Mouse (Mus musculus): ENCODE measurements at regions not wholly inside any gene's neighbourhood (a gene's known extent, or its start where the extent isn't known, plus 50 kb on each side); places are given as distances from the start of the nearest gene placed in this dataset.

DNA sequence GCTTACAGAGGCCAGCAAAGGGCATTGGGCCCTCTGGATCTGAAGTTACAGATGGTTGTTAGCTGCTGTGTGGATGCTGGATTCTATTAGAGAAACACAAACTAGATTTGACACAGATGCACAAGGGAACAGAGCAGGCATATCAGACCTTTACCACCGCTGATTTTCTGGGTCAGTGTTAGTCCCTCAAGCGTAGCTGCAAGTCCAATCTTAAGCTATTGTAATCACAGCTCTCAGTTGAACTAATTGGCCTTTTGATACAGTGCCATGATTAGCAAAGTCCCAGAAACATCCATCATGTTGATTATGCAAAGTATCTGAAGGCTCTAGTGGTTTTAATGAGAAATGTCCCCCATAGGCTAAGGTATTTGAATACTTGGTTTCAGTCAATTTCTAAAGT, 54.2 kb upstream of the Plppr5 start:
- Histone ChIP-seq H3K27ac (replicated peaks) (no peak overlapping the region), H3K27me3 (replicated peaks) (no peaks in the 10 kb centered on the region), H3K9me3 (replicated peaks) (no peaks in the 10 kb centered on the region), H3K36me3 (no peaks in the 10 kb centered on the region), H3K4me1 (no peaks in the 10 kb centered on the region), H3K9ac (replicated peaks) (no peak overlapping the region), H3K4me3 (replicated peaks) (no peak overlapping the region), H3K4me2 (no peak overlapping the region)
- 54% methylated on average over 2 of the region's 2 CpGs for WGBS
- no peak for ATAC-seq (ENCODE audit: low FRiP score)

DNA sequence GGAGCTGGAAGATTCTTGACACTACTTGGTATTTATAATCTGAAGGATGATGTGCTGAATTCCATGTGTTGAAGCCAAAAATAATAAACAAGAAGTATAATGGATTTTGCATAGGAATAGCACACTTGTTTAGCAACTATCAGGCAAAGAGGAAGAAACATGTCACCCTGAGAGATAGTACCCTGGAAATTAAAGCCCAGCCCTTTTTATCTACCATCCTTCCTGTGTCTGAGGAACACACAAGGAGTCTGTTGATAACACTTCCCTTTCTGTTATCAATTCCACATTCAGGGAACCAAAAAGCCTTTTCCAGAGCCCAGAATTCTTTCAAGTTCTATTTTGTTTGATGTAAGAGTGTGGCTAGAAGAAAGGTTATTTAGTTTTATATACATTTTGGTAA, 66.5 kb upstream of the Plppr5 start:
- Histone ChIP-seq H3K9me3 (replicated peaks) (no peaks in the 10 kb centered on the region), H3K9ac (replicated peaks) (no peak overlapping the region), H3K27me3 (replicated peaks) (no peaks in the 10 kb centered on the region), H3K4me1 (no peaks in the 10 kb centered on the region), H3K4me2 (no peak overlapping the region), H3K4me3 (replicated peaks) (no peak overlapping the region), H3K36me3 (no peaks in the 10 kb centered on the region), H3K27ac (replicated peaks) (no peak overlapping the region)
- no peak for ATAC-seq (ENCODE audit: low FRiP score)

DNA sequence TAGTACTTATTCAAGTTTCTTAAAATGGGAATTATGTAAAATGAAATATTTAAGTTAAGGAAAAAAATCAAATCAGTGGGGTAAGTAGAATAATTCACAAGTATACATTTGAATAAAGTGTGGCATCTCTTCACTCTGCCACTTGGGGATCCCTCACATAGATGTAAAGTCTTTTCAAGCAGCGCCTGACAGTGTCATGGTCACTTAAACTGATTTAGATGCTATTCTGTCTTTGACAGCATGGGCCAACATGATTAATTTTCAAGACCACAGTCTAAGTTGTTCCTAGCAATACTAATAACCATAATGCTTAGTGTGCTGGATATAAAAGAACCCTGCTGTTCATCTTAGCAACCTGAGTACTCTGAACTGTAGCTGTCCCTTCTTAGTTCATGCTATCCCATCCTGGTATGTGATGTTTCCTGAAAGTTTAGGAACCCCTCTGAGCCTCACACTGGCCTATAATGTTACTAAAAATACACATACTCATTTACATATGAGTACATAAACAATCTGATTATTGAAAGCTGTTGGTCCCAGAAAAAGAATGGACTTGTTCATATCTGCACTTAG, 68.4 kb upstream of the Plppr5 start:
- H3K9ac ChIP-seq (replicated peaks), result no peak overlapping the region
- H3K27ac ChIP-seq (replicated peaks), result no peak overlapping the region
- no peak overlapping the region for H3K4me2 ChIP-seq
- no peak overlapping the region for H3K4me3 ChIP-seq (replicated peaks)
- whole genome bisulfite sequencing, result 28% methylated on average over 1 of the region's 1 CpGs
- H3K4me1 ChIP-seq, result no peaks in the 10 kb centered on the region
- no peaks in the 10 kb centered on the region for H3K9me3 ChIP-seq (replicated peaks)
- no peak for ATAC-seq (ENCODE audit: low FRiP score)
- H3K36me3 ChIP-seq, result no peaks in the 10 kb centered on the region
- H3K27me3 ChIP-seq (replicated peaks), result no peaks in the 10 kb centered on the region

DNA sequence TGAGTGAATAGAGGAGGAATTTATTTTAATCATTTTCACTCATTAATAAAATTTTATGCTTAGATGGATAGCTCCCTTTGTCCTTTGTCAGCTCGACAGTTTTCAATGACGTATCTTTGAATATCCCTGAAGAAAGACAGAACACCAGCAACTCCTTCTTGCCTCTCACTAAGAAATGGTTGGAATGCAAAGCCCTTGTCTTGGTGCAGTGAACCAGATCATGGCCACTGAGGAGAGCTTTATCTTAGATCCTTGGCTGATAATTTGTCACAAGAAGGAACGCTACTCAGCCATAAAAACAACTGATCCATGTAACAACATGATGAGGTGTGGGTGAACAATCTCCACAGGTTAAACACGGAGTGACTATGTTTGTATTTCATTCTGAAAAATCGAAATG, 73.5 kb upstream of the Plppr5 start:
- no peaks in the 10 kb centered on the region for H3K9me3 ChIP-seq (replicated peaks)
- H3K27me3 ChIP-seq (replicated peaks), result no peaks in the 10 kb centered on the region
- no peak overlapping the region for H3K4me2 ChIP-seq
- ATAC-seq (ENCODE audit: low FRiP score), result no peak
- H3K27ac ChIP-seq (replicated peaks), result no peak overlapping the region
- H3K4me3 ChIP-seq (replicated peaks), result no peak overlapping the region
- no peak overlapping the region for H3K9ac ChIP-seq (replicated peaks)
- H3K4me1 ChIP-seq, result no peaks in the 10 kb centered on the region
- WGBS, result 18% methylated on average over 5 of the region's 5 CpGs
- no peaks in the 10 kb centered on the region for H3K36me3 ChIP-seq

DNA sequence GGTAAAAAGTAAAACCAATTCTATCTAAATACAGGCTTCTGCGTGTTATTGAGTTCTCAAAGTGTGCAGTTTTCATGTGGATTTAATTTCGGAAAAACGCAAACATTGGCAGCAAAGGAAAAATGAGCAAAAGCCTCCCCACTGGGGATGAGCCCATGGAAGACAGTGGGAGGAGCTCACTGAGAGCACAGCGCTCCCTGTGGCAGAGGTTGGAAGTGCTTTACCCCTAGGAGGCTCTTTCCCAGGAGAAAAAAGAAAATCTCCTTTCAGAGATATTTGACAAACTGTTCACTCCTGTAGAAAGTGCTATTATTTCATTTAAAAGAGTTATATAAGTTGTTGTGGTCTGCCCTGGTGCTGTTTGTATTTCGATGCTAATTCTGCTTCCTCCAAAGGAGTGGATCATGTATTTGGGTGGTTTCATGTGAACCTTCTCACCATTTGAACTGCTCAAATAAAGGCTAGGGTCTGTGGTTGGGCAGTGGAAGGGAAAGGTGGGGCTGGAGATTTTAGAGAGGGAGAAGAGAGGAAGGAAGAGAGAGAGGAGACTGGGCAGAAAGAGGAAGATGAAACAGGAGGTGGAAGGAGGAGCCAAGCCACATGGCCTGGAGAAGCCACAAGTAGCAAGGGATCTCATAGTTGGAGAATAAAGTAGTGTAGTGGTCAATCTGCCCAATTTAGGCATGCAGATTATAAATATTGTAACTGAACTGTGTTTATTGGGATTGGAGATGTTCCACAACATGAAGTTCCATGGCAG, 76.3 kb upstream of the Plppr5 start:
- WGBS, result 83% methylated on average over 5 of the region's 5 CpGs
- H3K9ac ChIP-seq (replicated peaks), result no peak overlapping the region

DNA sequence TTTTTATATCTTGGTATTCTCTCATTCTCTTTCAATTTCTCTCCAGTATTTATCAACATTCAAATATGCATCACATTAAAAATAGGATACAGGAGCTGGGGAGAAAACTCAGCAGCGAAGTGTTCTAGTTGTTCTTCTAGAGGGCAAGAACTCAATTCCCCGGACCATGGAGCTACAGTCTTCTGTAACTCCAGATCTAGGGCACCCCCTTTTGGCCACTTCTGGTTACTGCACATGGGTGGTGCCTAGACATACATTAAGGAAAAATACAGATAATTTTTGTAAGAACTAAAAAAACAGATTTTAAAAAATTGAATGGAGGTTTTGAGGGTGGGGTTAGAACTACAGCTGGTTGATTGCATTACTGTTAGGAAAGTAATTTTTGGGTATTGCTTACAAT, 80.5 kb upstream of the Plppr5 start:
- H3K27ac ChIP-seq (replicated peaks), result no peak overlapping the region
- no peaks in the 10 kb centered on the region for H3K27me3 ChIP-seq (replicated peaks)
- H3K4me3 ChIP-seq (replicated peaks), result no peak overlapping the region
- H3K9ac ChIP-seq (replicated peaks), result no peak overlapping the region
- WGBS, result 57% methylated on average over 2 of the region's 2 CpGs
- H3K4me2 ChIP-seq, result no peak overlapping the region
- H3K9me3 ChIP-seq (replicated peaks), result 0 out of 2 replicates have a peak, but pooled peaks cover 4% of the 10 kb centered on the region
- ATAC-seq (ENCODE audit: low FRiP score), result no peak
- H3K4me1 ChIP-seq, result no peaks in the 10 kb centered on the region
- no peaks in the 10 kb centered on the region for H3K36me3 ChIP-seq

More for the DNA sequence above, 76.3 kb upstream of the Plppr5 start:
- no peak overlapping the region for H3K4me3 ChIP-seq (replicated peaks)
- no peaks in the 10 kb centered on the region for H3K4me1 ChIP-seq
- H3K27ac ChIP-seq (replicated peaks), result no peak overlapping the region
- H3K9me3 ChIP-seq (replicated peaks), result no peaks in the 10 kb centered on the region
- no peaks in the 10 kb centered on the region for H3K36me3 ChIP-seq
- no peak overlapping the region for H3K4me2 ChIP-seq
- no peak for ATAC-seq (ENCODE audit: low FRiP score)
- no peaks in the 10 kb centered on the region for H3K27me3 ChIP-seq (replicated peaks)

DNA sequence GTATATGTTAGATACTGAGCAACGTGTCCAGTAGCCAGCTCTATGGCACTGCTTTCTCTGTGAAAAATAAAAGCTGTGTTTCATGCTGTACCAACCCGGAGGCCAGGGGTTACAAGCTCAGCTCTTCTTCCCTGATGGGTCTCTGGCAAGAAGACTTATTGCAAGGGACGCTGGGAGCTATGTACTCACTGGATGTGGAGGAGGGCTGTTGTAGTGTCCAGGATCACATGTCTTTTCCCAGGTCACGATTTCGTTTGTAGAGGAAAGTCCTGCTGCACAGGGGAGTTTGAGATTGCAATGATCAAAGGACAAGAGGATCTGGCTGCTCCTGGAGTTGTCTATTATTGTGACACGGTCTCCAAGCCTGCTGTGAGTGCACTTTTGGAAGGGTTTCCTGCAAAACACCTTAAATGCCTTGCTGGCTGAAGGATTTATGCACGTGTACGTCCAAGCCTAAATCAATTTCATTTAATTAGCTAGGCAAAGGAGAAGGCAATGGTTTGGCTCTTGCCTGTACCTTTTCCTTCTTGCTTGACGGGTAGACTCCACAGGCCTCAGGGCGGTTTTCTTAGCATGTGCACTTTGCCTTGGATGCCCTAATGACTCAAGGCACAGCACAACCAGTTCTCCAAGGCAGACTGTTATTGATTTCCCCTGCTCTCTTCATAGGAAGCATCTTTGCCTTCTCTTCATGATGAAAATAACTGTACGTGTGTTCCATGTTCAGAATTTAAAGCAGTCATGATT, 87.2 kb upstream of the Plppr5 start:
- Histone ChIP-seq H3K27ac (replicated peaks) (no peak overlapping the region), H3K9me3 (replicated peaks) (0 out of 2 replicates have a peak, but pooled peaks cover 4% of the 10 kb centered on the region), H3K27me3 (replicated peaks) (no peaks in the 10 kb centered on the region), H3K9ac (replicated peaks) (no peak overlapping the region), H3K36me3 (no peaks in the 10 kb centered on the region), H3K4me3 (replicated peaks) (no peak overlapping the region), H3K4me1 (no peaks in the 10 kb centered on the region), H3K4me2 (no peak overlapping the region)
- WGBS, result 74% methylated on average over 11 of the region's 11 CpGs
- ATAC-seq (ENCODE audit: low FRiP score), result no peak

DNA sequence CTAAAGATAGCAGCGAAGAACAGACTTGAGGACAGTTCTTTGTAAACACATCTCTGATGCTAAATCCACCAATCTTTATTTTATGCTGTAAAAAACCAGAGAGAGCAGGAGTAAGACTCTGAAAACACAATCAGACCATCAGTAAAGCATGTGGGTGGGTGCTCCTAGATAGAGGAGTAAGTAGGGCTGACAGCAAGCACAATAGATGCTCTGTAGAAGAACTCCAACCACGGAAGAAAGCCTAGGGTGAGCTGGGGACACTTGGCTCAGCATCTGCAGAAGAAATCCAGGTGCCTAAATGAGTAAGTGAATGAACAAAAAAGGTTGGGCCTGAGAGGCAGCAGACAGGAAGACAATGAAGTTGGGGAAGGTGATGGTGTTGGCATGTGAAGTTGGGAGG, 88.3 kb upstream of the Plppr5 start:
- Histone ChIP-seq H3K9ac (replicated peaks) (no peak overlapping the region), H3K27ac (replicated peaks) (no peak overlapping the region), H3K36me3 (no peaks in the 10 kb centered on the region), H3K27me3 (replicated peaks) (no peaks in the 10 kb centered on the region), H3K9me3 (replicated peaks) (0 out of 2 replicates have a peak, but pooled peaks cover 4% of the 10 kb centered on the region), H3K4me2 (no peak overlapping the region), H3K4me1 (no peaks in the 10 kb centered on the region), H3K4me3 (replicated peaks) (no peak overlapping the region)
- ATAC-seq (ENCODE audit: low FRiP score), result no peak
- WGBS, result 82% methylated on average over 2 of the region's 2 CpGs

DNA sequence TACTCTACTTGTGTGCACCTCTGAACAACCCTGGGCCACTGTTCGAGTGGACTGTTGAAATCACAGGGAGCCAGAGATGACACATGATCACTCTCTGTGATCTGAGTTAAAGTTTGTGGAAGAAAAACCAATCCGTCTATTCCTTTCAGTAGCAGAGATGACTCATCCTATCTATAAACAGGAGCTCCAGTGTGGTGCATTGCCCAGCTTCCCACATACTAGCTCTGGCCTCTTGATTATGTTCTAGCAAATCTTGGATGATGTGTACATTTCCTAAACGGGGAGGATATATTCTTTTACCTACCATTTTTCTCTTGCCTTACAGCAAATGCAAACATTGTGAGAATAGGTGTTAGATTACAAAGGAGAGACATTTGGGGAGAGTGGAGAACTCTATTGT, 94.5 kb upstream of the Plppr5 start:
- no peaks in the 10 kb centered on the region for H3K36me3 ChIP-seq
- H3K4me1 ChIP-seq, result no peaks in the 10 kb centered on the region
- H3K9me3 ChIP-seq (replicated peaks), result no peaks in the 10 kb centered on the region
- H3K27ac ChIP-seq (replicated peaks), result no peak overlapping the region
- ATAC-seq (ENCODE audit: low FRiP score), result no peak
- no peak overlapping the region for H3K4me3 ChIP-seq (replicated peaks)
- H3K4me2 ChIP-seq, result no peak overlapping the region
- no peak overlapping the region for H3K9ac ChIP-seq (replicated peaks)
- WGBS, result 80% methylated on average over 3 of the region's 3 CpGs
- no peaks in the 10 kb centered on the region for H3K27me3 ChIP-seq (replicated peaks)

DNA sequence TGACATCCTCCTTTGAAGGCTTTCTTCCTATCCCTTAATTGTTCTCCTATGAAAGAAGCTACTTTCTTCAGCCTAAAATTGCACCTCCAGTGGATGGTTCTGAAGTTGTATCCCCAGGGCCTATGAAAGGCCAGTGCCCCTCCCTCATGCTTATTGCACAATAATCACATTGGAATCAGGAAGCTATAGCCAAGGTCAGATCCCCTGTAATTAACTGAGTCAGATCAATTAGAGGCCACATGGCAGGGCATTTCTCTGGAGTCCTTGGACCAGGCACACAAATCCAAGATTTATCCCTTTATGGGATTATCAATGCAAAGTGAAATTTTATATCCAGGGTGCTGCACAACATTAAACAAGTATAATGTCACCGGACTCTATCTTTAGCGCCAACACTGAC, 98.8 kb upstream of the Plppr4 start:
- Histone ChIP-seq H3K4me3 (replicated peaks) (no peak overlapping the region), H3K4me1 (no peaks in the 10 kb centered on the region), H3K9ac (replicated peaks) (no peak overlapping the region), H3K36me3 (no peaks in the 10 kb centered on the region), H3K27me3 (replicated peaks) (no peaks in the 10 kb centered on the region), H3K4me2 (no peak overlapping the region), H3K9me3 (replicated peaks) (no peaks in the 10 kb centered on the region), H3K27ac (replicated peaks) (no peak overlapping the region)
- ATAC-seq (ENCODE audit: low FRiP score), result no peak
- 95% methylated on average over 2 of the region's 2 CpGs for WGBS

DNA sequence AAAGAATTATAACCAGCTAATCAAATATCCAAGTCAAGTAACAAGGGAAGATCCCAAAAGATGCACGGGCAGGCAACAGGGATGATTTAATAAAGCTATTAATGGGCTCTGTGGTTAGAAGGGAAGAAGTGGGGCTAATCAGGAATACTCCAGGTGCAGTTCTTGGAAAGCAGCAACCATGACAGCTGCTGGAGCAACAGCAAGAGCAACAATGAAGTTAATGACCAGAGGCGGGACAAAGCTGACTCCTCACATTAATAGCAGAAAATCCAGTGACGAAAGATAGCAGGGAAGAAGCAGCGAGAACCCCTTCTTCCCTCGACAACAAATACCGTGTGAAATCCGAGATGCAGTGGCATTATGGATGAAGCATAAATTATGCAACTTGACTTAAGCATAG, 89.9 kb upstream of the Plppr4 start:
- Histone ChIP-seq H3K27me3 (replicated peaks) (no peaks in the 10 kb centered on the region), H3K4me1 (no peaks in the 10 kb centered on the region), H3K4me2 (no peak overlapping the region), H3K9ac (replicated peaks) (no peak overlapping the region), H3K9me3 (replicated peaks) (no peaks in the 10 kb centered on the region), H3K4me3 (replicated peaks) (no peak overlapping the region), H3K36me3 (no peaks in the 10 kb centered on the region), H3K27ac (replicated peaks) (no peak overlapping the region)
- no peak for ATAC-seq (ENCODE audit: low FRiP score)
- 58% methylated on average over 7 of the region's 7 CpGs for WGBS

DNA sequence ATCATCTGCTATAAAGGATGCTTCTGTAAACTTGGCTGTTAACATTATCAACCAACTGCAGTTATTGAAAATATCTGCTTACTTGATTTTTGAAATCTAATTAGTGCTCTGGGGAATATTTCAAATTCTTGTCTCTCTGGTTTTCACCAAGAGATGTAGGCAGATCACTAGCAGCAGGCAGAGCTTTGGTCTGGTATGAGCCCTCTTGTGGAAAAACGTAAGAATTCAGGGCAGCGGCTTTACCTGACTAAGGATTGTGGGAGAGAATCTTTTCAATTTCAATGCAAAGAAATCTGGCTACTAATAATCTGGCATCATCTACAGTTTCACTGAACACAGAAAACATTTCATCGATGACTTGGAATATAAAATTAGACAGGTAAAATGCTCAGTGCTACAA, 81.2 kb upstream of the Plppr4 start:
- Histone ChIP-seq H3K36me3 (no peaks in the 10 kb centered on the region), H3K4me3 (replicated peaks) (no peak overlapping the region), H3K27me3 (replicated peaks) (no peaks in the 10 kb centered on the region), H3K27ac (replicated peaks) (no peak overlapping the region), H3K9me3 (replicated peaks) (no peaks in the 10 kb centered on the region), H3K4me2 (no peak overlapping the region), H3K9ac (replicated peaks) (no peak overlapping the region), H3K4me1 (no peaks in the 10 kb centered on the region)
- WGBS, result 77% methylated on average over 3 of the region's 3 CpGs
- no peak for ATAC-seq (ENCODE audit: low FRiP score)
